In the genomic region with DNA sequence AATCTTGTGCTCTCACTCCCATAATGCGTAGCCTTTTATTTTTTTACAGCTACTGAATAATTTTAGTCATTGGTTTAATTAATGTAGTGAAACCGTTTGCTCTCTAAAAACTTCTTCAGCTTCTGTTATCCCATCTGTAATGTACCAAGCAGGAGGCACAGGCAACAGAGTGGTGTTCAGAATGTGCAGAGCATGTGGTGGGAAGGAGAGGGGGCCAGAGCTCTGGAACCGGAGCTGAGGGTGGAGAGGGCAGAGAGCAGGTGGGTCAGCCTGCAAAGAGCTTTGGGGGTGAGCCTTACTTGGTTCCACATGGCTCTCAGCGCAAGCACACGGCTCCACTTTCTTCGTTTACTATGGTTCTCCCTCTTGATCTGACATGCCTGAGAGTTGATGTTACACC, we compare ENCODE assay signal across 23 mouse cellular contexts.
A peak's percentile ranks its signal among the peaks of the same experiment; 100 is the strongest.
DNase-seq lines count a peak whose midpoint lies in the region; ATAC-seq and TF ChIP-seq lines count a peak whose summit lies in the region.
"Had no signal": no experiment of that assay in that cellular context is flagged by ENCODE, and none has a peak within 500 bp of the region (broad histone marks: within the 10 kb centered on the region; RNA-seq: fewer than 3 reads in every experiment).

No protein-coding gene starts in this region.

- H3K4me3 ChIP-seq in forebrain, embryonic 13.5 days: no peak overlapping the region
- no peak overlapping the region for H3K4me3 ChIP-seq in forebrain, embryonic 11.5 days (ENCODE audit: low read depth, low read length)
- no peak overlapping the region for H3K4me3 ChIP-seq in embryonic facial prominence, embryonic 12.5 days
- H3K4me3 ChIP-seq in heart, adult 2 months: no peak overlapping the region
- H3K4me3 ChIP-seq in liver, embryonic 11.5 days (ENCODE audit: low read depth, low read length): no peak overlapping the region
- H3K4me3 ChIP-seq: embryonic facial prominence, embryonic 15.5 days; hindbrain, embryonic 13.5 days; midbrain, embryonic 10.5 days; myocyte; neural tube, embryonic 13.5 days; stomach, embryonic 15.5 days had no signal

- no peak for DNase-seq in forebrain, embryonic 11.5 days (ENCODE audit: low spot score)
- DNase-seq in layer of hippocampus, adult 8-10 months (ENCODE audit: low spot score in 2 of 2): peak; percentile 26 to 30
- peak; percentile 35 to 51 for DNase-seq in layer of hippocampus, postnatal 36 days
- no peak for DNase-seq in cerebellum, adult 8-10 months
- DNase-seq in heart, adult 2 months: no peak
- DNase-seq in liver, embryonic 11.5 days (ENCODE audit: low spot score): no peak
- DNase-seq: adrenal gland, postnatal 14 days; cerebellum, postnatal 10 days; gastrocnemius, postnatal 36 days; kidney, adult 11 months; kidney, postnatal 4 days; lung, adult 18-20 months; lung, postnatal 10 days; thymus, adult 2 months had no signal

- H3K9me3 ChIP-seq in forebrain, embryonic 13.5 days (replicated peaks): no peaks in the 10 kb centered on the region
- no peaks in the 10 kb centered on the region for H3K9me3 ChIP-seq in forebrain, embryonic 11.5 days (ENCODE audit: control insufficient read depth, low read length)
- H3K9me3 ChIP-seq in embryonic facial prominence, embryonic 12.5 days: no peaks in the 10 kb centered on the region
- no peaks in the 10 kb centered on the region for H3K9me3 ChIP-seq in liver, embryonic 11.5 days (ENCODE audit: control insufficient read depth, low read length)
- H3K9me3 ChIP-seq: embryonic facial prominence, embryonic 15.5 days; hindbrain, embryonic 13.5 days; midbrain, embryonic 10.5 days; neural tube, embryonic 13.5 days; stomach, embryonic 15.5 days had no signal

- no peak overlapping the region for H3K9ac ChIP-seq in forebrain, embryonic 13.5 days
- no peak overlapping the region for H3K9ac ChIP-seq in forebrain, embryonic 11.5 days (ENCODE audit: low read length)
- no peak overlapping the region for H3K9ac ChIP-seq in embryonic facial prominence, embryonic 12.5 days
- H3K9ac ChIP-seq in heart, adult 2 months (ENCODE audit: low read depth, low read length): no peak overlapping the region
- H3K9ac ChIP-seq in liver, embryonic 11.5 days (ENCODE audit: low read depth, low read length): no peak overlapping the region
- H3K9ac ChIP-seq: embryonic facial prominence, embryonic 15.5 days; hindbrain, embryonic 13.5 days; neural tube, embryonic 13.5 days; stomach, embryonic 15.5 days had no signal

- intact Hi-C loops in heart, adult 2 months (cut with DNase I): no loop called here

- no peak for TF ChIP-seq POLR2A in heart, adult 2 months (IDR thresholded peaks at IDR 0.05; ENCODE audit: insufficient read depth, low read depth, low read length)

- TF ChIP-seq EP300 in heart, adult 2 months (IDR thresholded peaks at IDR 0.05; ENCODE audit: insufficient read depth, low read depth, low read length): no peak

- no peaks in the 10 kb centered on the region for H3K36me3 ChIP-seq in forebrain, embryonic 13.5 days (ENCODE audit: poor library complexity, severe bottlenecking)
- H3K36me3 ChIP-seq in forebrain, embryonic 11.5 days (ENCODE audit: control insufficient read depth, insufficient read depth, low read length): no peaks in the 10 kb centered on the region
- H3K36me3 ChIP-seq in embryonic facial prominence, embryonic 12.5 days: no peaks in the 10 kb centered on the region
- no peaks in the 10 kb centered on the region for H3K36me3 ChIP-seq in heart, adult 2 months (ENCODE audit: control insufficient read depth, insufficient read depth, low read length)
- no peaks in the 10 kb centered on the region for H3K36me3 ChIP-seq in liver, embryonic 11.5 days (ENCODE audit: control insufficient read depth, insufficient read depth, low read length)
- H3K36me3 ChIP-seq: embryonic facial prominence, embryonic 15.5 days; hindbrain, embryonic 13.5 days; midbrain, embryonic 10.5 days; neural tube, embryonic 13.5 days; stomach, embryonic 15.5 days had no signal

- 0 out of 2 replicates have a peak, but pooled peaks cover 4% of the 10 kb centered on the region for H3K4me1 ChIP-seq in forebrain, embryonic 13.5 days
- H3K4me1 ChIP-seq in forebrain, embryonic 11.5 days (replicated peaks; ENCODE audit: control insufficient read depth, insufficient read depth, low read length): 0 out of 2 replicates have a peak, but pooled peaks cover 2% of the 10 kb centered on the region
- peaks cover 5% of the 10 kb centered on the region; the same call in 1 of the 2 replicates for H3K4me1 ChIP-seq in embryonic facial prominence, embryonic 12.5 days
- no peaks in the 10 kb centered on the region for H3K4me1 ChIP-seq in heart, adult 2 months (ENCODE audit: control insufficient read depth, insufficient read depth, low read length)
- H3K4me1 ChIP-seq in liver, embryonic 11.5 days (replicated peaks; ENCODE audit: control insufficient read depth, insufficient read depth, low read length): no peaks in the 10 kb centered on the region
- H3K4me1 ChIP-seq: embryonic facial prominence, embryonic 15.5 days; stomach, embryonic 15.5 days had no signal

- no peak overlapping the region; the same call in 1 of the 2 replicates for H3K27ac ChIP-seq in forebrain, embryonic 13.5 days
- H3K27ac ChIP-seq in forebrain, embryonic 11.5 days (ENCODE audit: low read depth, low read length): no peak overlapping the region
- H3K27ac ChIP-seq in embryonic facial prominence, embryonic 12.5 days: no peak overlapping the region
- no peak overlapping the region for H3K27ac ChIP-seq in heart, adult 2 months
- no peak overlapping the region for H3K27ac ChIP-seq in liver, embryonic 11.5 days (ENCODE audit: low read depth, low read length)
- H3K27ac ChIP-seq: embryonic facial prominence, embryonic 15.5 days; hindbrain, embryonic 13.5 days; midbrain, embryonic 10.5 days; neural tube, embryonic 13.5 days; stomach, embryonic 15.5 days had no signal

- no peak for TF ChIP-seq CTCF in heart, adult 2 months (IDR thresholded peaks at IDR 0.05)

- 0 out of 2 replicates have a peak overlapping the region, but pooled peaks have one; percentile 10 for H3K4me2 ChIP-seq in forebrain, embryonic 13.5 days
- H3K4me2 ChIP-seq in forebrain, embryonic 11.5 days (ENCODE audit: low read depth, low read length, severe bottlenecking): no peak overlapping the region
- 0 out of 2 replicates have a peak overlapping the region, but pooled peaks have one; percentile 5 for H3K4me2 ChIP-seq in embryonic facial prominence, embryonic 12.5 days (replicated peaks)
- no peak overlapping the region for H3K4me2 ChIP-seq in liver, embryonic 11.5 days
- H3K4me2 ChIP-seq: embryonic facial prominence, embryonic 15.5 days; hindbrain, embryonic 13.5 days; neural tube, embryonic 13.5 days; stomach, embryonic 15.5 days had no signal

- WGBS in forebrain, embryonic 13.5 days: 60% methylated on average over 6 of the region's 6 CpGs
- WGBS in forebrain, embryonic 11.5 days: 60% methylated on average over 6 of the region's 6 CpGs
- WGBS in embryonic facial prominence, embryonic 12.5 days: 41% methylated on average over 6 of the region's 6 CpGs
- 69% methylated on average over 6 of the region's 6 CpGs for WGBS in heart, adult 2 months
- 67% methylated on average over 6 of the region's 6 CpGs for WGBS in liver, embryonic 11.5 days

- H3K27me3 ChIP-seq in forebrain, embryonic 13.5 days: peaks cover 17% of the 10 kb centered on the region; the same call in 1 of the 2 replicates
- H3K27me3 ChIP-seq in forebrain, embryonic 11.5 days (ENCODE audit: control insufficient read depth, insufficient read depth, low read length): peaks cover 2% of the 10 kb centered on the region; the same call in 1 of the 2 replicates
- no peaks in the 10 kb centered on the region for H3K27me3 ChIP-seq in embryonic facial prominence, embryonic 12.5 days
- H3K27me3 ChIP-seq in heart, adult 2 months (ENCODE audit: control insufficient read depth, insufficient read depth, low read length): no peaks in the 10 kb centered on the region
- no peaks in the 10 kb centered on the region for H3K27me3 ChIP-seq in liver, embryonic 11.5 days (replicated peaks; ENCODE audit: control insufficient read depth, insufficient read depth, low read length)
- H3K27me3 ChIP-seq: embryonic facial prominence, embryonic 15.5 days; stomach, embryonic 15.5 days had no signal

- 0 out of 2 replicates have a peak, but pooled peaks have one; percentile 31 for ATAC-seq in forebrain, embryonic 13.5 days
- ATAC-seq in forebrain, embryonic 11.5 days (replicated peaks; ENCODE audit: low FRiP score): no peak
- ATAC-seq in embryonic facial prominence, embryonic 12.5 days (ENCODE audit: insufficient number of reproducible peaks, insufficient read depth, low FRiP score, low TSS enrichment): 0 out of 2 replicates have a peak, but pooled peaks have one; percentile 10
- no peak for ATAC-seq in liver, embryonic 11.5 days (replicated peaks; ENCODE audit: low FRiP score)
- ATAC-seq: midbrain, embryonic 16.5 days had no signal

- no peaks in the 10 kb centered on the region for H3K79me2 ChIP-seq in heart, adult 2 months (replicated peaks; ENCODE audit: control insufficient read depth, insufficient read depth, low read length)

Comparison
In these comparisons a context has a peak if more than half of its experiments do, and no peak if none do; other contexts are left out.
1. ATAC-seq: peak in forebrain, embryonic 13.5 days (single experiment) and embryonic facial prominence, embryonic 12.5 days (single experiment); none in forebrain, embryonic 11.5 days (single experiment) and liver, embryonic 11.5 days (single experiment).
2. H3K4me2 ChIP-seq: peak in forebrain, embryonic 13.5 days (single experiment) and embryonic facial prominence, embryonic 12.5 days (single experiment); none in forebrain, embryonic 11.5 days (single experiment) and liver, embryonic 11.5 days (single experiment).
3. DNase-seq: peak in layer of hippocampus, adult 8-10 months (2 of 2) and layer of hippocampus, postnatal 36 days (2 of 2); none in forebrain, embryonic 11.5 days (single experiment), cerebellum, adult 8-10 months (single experiment), heart, adult 2 months (0 of 2) and liver, embryonic 11.5 days (single experiment).